Mouse (Mus musculus): ENCODE measurements around the gene Gsdma2.

Gene Gsdma2

DNA sequence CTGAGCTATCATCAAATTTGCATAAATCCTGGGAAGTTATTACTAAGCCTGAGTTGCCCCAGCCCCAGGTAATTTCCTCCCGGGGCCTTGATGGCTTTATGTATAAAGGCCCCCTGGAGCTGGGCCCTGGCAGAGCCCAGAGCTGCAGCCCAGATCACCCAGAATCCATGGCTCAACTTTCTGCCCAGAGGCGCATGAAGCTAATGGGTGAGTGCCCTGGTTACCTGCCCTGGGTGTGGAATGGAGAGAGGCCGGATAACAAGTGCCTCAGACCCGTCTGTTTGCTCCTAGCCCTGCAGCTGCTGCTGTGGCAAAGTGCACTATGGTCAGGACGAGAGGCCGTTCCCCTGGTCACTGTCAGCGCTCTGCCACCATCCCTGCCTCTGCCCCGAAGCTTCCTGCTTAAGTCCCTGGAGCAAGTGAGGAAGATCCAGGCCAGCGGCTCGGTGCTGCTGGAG lies 54.7 kb downstream of the Gsdma2 start, which contains the start of gene Csf3:
TSS of gene Csf3 (plus strand) at position 51 of the 458 bp plus-strand sequence.
- DNase-seq (ENCODE audit: low read depth), result no peak

DNA sequence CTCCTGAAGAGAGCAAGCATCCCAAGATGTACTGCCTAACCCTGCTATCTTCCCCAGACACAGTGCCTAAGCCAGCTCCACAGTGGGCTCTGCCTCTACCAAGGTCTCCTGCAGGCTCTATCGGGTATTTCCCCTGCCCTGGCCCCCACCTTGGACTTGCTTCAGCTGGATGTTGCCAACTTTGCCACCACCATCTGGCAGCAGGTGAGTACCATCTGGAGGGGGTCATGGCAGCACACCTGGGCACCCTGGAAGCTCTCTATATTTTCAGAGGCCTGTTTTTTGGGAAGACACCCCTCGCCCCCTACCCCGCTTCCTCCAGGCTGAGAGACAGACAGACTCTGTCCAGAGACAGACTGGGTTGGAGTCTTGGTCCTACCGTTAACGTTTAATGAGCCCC lies 55.8 kb downstream of the Gsdma2 start:
- DNase-seq (ENCODE audit: low read depth), result no peak

DNA sequence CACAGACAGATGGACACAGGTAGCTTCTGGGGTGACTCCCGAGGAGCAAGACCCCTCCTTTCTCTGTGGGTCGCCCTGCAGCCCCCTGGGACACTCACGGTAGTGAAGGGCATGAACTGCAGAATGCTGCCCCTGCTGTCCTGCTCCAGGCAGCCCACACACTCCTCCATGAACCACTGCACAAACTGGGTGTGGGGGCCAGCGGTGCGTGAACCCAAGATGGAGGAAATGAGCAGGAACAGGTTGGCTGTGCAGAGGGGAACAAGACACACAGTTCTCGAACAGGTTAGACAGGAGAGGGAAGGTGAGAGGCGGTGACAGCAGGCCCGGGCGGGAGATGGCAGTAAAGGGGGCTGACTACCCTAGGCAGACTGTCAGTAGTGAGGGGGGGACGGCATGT lies 58.5 kb downstream of the Gsdma2 start:
- no peak for DNase-seq (ENCODE audit: low read depth)

All from fibroblast of lung, adult 2 months (primary cell).